Mouse (Mus musculus) right cerebral cortex, postnatal 14 days (tissue): ENCODE measurements around the gene Tut1.
A peak's percentile ranks its signal among the peaks of the same experiment; 100 is the strongest.

Experiments used
- DNase-seq: peaks from one replicate; pipeline ENCODE4 v3.0.0; 2022

The Tut1 gene

DNA sequence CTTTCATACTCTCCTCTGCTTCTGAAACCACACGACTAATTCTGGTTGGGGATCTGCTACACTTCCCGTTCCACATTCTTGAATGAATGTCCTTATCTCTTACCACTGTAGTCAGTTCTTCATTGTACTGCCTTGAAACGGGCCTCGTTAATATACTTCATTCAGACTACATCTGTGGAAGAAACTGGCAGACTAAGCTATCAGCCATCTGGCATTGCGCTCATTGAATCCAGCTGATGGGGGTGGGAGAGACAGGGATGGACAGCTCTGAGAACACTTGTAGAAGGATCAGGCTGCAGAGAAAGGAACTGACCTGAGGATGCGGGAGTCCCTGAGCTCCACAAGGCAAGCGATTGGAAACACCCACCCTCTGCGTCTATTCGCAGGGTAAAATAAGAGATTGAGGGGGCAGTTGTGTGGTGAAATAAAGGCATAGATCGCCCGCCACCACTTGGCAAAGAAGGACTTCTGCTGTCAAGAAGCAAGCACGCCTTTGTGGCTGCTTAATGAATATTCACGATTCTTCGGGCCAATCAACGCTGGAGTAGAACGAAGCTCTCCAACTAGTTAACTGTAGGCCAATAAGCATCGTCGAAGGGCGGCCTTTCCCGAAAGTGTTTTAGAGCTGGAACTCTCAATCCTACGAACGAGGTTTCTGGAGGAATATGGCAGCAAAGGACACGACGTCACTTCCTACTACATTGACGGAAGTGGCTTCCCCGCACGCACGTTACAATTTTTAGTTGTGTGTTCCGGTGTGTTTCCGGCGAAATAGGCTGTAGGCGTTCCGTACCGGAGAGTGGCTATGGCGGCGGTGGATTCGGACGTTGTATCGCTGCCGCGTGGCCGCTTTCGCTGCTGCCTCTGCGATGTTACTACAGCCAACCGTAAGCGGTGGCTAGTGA, at the start of gene Tut1:
Gene Tut1 (plus strand): TSS at position 713 of the 905 bp plus-strand sequence.
- DNase-seq = peak; percentile 82

GRCm38 (mm10) chr19:8908531-8908930, 45.1 kb upstream of the Tut1 start:
- no peak for DNase-seq

DNA sequence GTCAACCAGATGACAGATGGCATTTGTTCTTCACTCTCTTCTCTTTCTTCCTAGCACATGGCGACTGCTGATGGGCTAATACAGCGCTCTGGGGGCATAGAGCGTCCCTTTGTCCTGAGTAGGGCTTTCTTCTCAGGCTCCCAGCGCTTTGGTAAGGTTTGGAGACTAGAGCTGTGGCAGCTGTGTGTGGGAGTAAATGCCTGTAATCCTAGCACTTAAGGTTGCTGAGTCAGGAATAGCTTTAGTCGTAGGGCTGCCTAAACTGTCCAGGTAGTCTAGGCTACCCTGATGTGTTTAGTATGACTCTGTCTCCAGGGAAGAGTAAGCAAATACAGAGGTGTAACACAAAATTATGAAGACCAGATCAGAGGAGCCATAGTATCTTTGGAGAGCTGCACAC, 41.8 kb upstream of the Tut1 start:
- no peak for DNase-seq

DNA sequence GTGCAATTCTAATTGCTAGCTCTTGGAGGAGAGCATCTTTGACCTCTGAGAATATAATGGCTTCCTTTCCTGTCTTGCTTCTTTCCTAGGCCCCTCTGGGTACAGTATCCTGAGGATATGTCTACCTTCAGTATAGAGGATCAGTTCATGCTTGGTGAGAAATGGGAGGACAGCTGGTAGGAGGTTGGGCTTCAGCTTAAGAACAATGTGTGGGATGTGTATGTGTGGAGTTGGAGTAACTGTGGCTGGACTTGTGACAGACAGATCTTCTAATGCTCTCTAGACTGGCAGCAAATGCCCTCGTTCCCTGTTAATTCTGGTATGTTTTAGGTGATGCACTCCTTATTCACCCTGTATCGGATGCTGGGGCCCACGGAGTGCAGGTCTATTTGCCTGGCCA, 39.4 kb upstream of the Tut1 start:
- DNase-seq = no peak

- DNase-seq = no peak
Measured at GRCm38 (mm10) chr19:8919000-8919399, 34.6 kb upstream of the Tut1 start.

- DNase-seq = no peak
Measured at GRCm38 (mm10) chr19:8919684-8920072, 34.0 kb upstream of the Tut1 start.

- peak; percentile 91 for DNase-seq
Measured at GRCm38 (mm10) chr19:8920073-8920736, 33.4 kb upstream of the Tut1 start, which contains the start of gene B3gat3. B3gat3 (plus strand) TSS chr19:8920374.

GRCm38 (mm10) chr19:8920836-8921291, 32.8 kb upstream of the Tut1 start:
- DNase-seq = no peak

GRCm38 (mm10) chr19:8921741-8922140, 31.9 kb upstream of the Tut1 start:
- no peak for DNase-seq

DNA sequence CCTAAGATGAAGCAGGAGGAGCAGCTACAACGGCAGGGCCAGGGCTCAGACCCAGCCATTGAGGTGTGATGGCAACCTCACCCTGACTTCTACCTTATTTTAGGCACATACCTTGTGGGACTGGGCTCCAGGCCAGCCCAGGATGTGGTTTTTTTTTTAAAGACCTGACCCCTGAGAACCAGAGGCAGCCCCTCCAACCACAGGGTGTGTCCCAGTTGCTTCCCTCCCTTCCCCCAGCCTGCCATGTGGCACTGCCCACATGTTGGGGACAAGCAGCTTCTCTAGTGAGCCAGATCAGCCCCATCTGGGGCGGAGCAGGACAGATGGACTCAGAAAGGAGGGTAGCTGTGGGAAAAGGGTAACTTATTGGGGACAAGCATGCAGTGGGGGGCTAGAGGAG, 26.9 kb upstream of the Tut1 start:
- DNase-seq = no peak

DNA sequence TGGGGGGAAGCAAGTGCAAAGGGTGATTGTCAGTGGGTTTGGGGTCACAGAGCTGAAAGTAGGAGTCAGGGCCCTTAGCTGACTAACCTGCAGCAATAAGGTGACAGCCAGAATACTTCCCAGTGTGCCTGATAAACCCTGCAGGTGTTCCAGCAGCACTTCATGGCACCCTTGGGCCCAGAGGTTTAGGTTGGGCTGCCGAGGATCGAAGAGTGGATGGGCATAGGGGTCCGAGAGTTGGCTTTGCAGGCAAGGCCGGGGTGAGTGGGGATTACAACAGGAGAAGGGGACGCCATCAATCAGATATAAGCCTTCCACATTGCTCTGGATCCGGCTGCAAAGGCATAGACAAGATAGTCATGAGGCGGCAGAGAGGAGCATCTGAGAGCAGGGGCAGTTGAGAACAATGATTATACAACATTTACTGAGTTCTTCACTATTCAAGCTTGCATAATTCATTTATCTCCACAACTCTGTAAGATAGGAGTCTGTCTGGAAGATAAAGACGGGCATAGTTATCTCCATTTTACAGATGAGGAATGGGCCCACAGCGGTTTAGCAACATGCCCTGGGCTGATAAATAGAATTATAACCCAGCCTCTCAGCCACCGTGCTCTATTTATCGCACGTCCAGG, 25.6 kb upstream of the Tut1 start:
- no peak for DNase-seq

DNA sequence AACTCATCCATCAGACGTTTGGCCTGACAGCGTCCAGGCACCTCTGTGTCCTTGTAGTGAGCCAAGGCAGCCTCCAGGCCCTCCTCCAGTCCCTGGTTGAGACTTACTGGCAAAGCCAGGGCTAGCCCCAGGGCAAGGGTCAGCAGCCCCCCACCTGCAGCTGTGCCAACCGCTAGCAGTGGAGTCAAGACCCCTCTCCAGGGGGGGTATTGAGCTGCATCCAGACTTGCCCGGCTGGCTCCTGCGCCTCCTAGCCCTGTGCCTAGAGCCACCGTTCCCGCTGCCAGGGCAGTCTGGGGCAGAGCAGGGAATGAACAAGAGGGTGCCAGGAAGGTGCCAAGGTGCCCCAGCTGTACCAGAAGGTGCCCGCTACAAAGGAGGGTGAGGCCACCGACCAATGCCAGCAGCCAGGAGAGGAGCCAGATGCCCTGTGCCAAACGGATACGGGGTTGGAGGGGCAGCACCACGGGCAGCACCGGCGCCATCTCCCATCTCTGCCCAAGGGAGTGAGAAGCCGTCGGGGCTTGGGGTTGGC, 24.9 kb upstream of the Tut1 start:
- no peak for DNase-seq

GRCm38 (mm10) chr19:8929224-8930088, 24.2 kb upstream of the Tut1 start, which contains the start of the genes Rom1 and Eml3:
Rom1 (minus strand) TSS chr19:8929356.
Eml3 (plus strand) TSS chr19:8929552.
- peak; percentile 48 for DNase-seq

DNA sequence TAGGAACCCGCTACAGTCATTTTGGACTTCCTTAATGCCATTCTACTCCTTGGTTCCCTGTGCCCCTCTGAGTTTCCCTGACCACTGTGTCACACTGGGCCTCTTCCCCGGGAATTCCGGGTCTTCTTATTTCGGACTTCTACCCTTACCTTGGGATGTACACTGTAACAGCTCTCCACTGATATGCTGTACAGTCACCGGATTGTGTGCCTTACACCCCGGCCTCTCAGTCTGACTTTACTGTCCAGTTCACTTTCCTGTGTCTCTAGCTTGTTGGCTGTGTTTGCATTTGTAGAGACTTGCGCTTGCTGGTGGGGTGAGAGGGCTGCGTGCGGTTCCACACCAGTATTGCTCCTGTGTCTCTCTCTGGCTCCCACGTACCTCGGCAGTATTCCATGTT, 23.5 kb upstream of the Tut1 start:
- no peak for DNase-seq

DNA sequence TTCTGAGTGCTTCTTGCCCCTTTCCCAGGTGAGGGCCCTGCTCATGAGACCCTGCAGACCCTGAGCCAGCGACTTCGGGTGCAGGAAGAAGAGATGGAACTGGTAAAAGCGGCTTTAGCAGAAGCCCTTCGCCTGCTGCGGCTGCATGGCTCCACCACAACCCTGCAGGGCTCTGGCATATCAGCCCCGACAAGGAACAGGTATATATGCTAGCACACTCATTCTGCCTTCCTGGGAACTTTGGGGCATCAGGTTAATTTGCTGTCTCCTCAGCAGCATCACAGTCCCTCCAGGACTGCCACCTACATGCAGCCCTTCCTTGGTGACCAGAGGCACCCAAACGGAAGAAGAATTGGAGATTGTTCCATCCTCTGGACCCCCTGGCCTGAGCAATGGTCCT, 22.9 kb upstream of the Tut1 start:
- DNase-seq = no peak

DNA sequence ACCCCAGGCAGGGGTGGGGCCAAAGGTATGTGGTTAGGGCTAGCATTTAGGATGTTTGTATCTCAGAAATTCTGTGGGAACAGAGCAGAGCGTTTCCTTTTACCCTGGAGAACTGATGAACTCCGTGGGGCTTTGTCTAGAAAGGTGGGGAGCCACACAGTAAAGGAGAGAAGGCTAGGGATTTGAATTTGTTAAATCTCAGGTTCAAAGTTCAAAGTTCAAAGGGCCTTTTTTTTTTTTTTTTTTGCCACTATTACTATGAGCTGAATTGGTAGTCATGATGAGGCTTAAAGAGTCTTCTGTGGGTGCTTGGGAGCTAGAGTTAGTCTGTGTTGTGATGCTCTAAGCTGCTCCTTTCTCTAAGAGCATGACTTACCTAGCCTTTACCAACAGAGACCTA, 16.9 kb upstream of the Tut1 start:
- DNase-seq = no peak

- DNase-seq = no peak
Measured at GRCm38 (mm10) chr19:8940526-8941133, 13.0 kb upstream of the Tut1 start.

- DNase-seq = no peak
Measured at GRCm38 (mm10) chr19:8941136-8941514, 12.5 kb upstream of the Tut1 start.

- peak; percentile 98 for DNase-seq
Measured at GRCm38 (mm10) chr19:8941515-8942217, 12.0 kb upstream of the Tut1 start, which contains the start of gene Mta2. Mta2 (plus strand) TSS chr19:8941875.

GRCm38 (mm10) chr19:8942276-8942964, 11.2 kb upstream of the Tut1 start:
- no peak for DNase-seq
